Mouse (Mus musculus): ENCODE measurements at regions not wholly inside any gene's neighbourhood (a gene's known extent, or its start where the extent isn't known, plus 50 kb on each side); places are given as distances from the start of the nearest gene placed in this dataset.

- no peak overlapping the region for H3K4me2 ChIP-seq
- DNase-seq (ENCODE audit: low spot score) (no peak), ATAC-seq (replicated peaks; ENCODE audit: low FRiP score) (no peak)
- H3K27ac ChIP-seq (ENCODE audit: low read depth, low read length): no peak overlapping the region
- WGBS: 72% methylated on average over 3 of the region's 3 CpGs
- H3K27me3 ChIP-seq (replicated peaks; ENCODE audit: control insufficient read depth, insufficient read depth, low read length): no peaks in the 10 kb centered on the region
- H3K9me3 ChIP-seq (ENCODE audit: control insufficient read depth, low read length): no peaks in the 10 kb centered on the region
- no peaks in the 10 kb centered on the region for H3K36me3 ChIP-seq (ENCODE audit: control insufficient read depth, insufficient read depth, low read length)
- no peak overlapping the region for H3K9ac ChIP-seq (ENCODE audit: low read depth, low read length)
- H3K4me3 ChIP-seq (ENCODE audit: low read depth, low read length): no peak overlapping the region
- no peaks in the 10 kb centered on the region for H3K4me1 ChIP-seq (replicated peaks; ENCODE audit: control insufficient read depth, insufficient read depth, low read length)
Measured at GRCm38 (mm10) chr2:147514748-147515147, 153.0 kb downstream of the Pax1 start.

GRCm38 (mm10) chr2:147503962-147504361, 142.2 kb downstream of the Pax1 start:
- H3K4me3 ChIP-seq (ENCODE audit: low read depth, low read length): no peak overlapping the region
- H3K9ac ChIP-seq (ENCODE audit: low read depth, low read length): no peak overlapping the region
- no peak overlapping the region for H3K27ac ChIP-seq (ENCODE audit: low read depth, low read length)
- H3K9me3 ChIP-seq (ENCODE audit: control insufficient read depth, low read length): no peaks in the 10 kb centered on the region
- no peak overlapping the region for H3K4me2 ChIP-seq
- DNase-seq (ENCODE audit: low spot score) (no peak), ATAC-seq (replicated peaks; ENCODE audit: low FRiP score) (no peak)
- no peaks in the 10 kb centered on the region for H3K36me3 ChIP-seq (ENCODE audit: control insufficient read depth, insufficient read depth, low read length)
- H3K4me1 ChIP-seq (replicated peaks; ENCODE audit: control insufficient read depth, insufficient read depth, low read length): no peaks in the 10 kb centered on the region
- no peaks in the 10 kb centered on the region for H3K27me3 ChIP-seq (replicated peaks; ENCODE audit: control insufficient read depth, insufficient read depth, low read length)
- WGBS: 61% methylated on average over 4 of the region's 4 CpGs

- no peak overlapping the region for H3K27ac ChIP-seq (ENCODE audit: low read depth, low read length)
- H3K4me1 ChIP-seq (replicated peaks; ENCODE audit: control insufficient read depth, insufficient read depth, low read length): no peaks in the 10 kb centered on the region
- 82% methylated on average over 1 of the region's 1 CpGs for WGBS
- no peaks in the 10 kb centered on the region for H3K36me3 ChIP-seq (ENCODE audit: control insufficient read depth, insufficient read depth, low read length)
- no peaks in the 10 kb centered on the region for H3K9me3 ChIP-seq (ENCODE audit: control insufficient read depth, low read length)
- H3K9ac ChIP-seq (ENCODE audit: low read depth, low read length): no peak overlapping the region
- H3K4me3 ChIP-seq (ENCODE audit: low read depth, low read length): no peak overlapping the region
- ATAC-seq (replicated peaks; ENCODE audit: low FRiP score) (no peak), DNase-seq (ENCODE audit: low spot score) (no peak)
- H3K27me3 ChIP-seq (replicated peaks; ENCODE audit: control insufficient read depth, insufficient read depth, low read length): no peaks in the 10 kb centered on the region
- no peak overlapping the region for H3K4me2 ChIP-seq
Measured at GRCm38 (mm10) chr2:147498731-147499130, 137.0 kb downstream of the Pax1 start.

- DNase-seq (ENCODE audit: low spot score): no peak
- Histone ChIP-seq H3K27me3 (replicated peaks; ENCODE audit: control insufficient read depth, insufficient read depth, low read length) (no peaks in the 10 kb centered on the region), H3K36me3 (ENCODE audit: control insufficient read depth, insufficient read depth, low read length) (no peaks in the 10 kb centered on the region), H3K9me3 (ENCODE audit: control insufficient read depth, low read length) (no peaks in the 10 kb centered on the region), H3K4me3 (ENCODE audit: low read depth, low read length) (no peak overlapping the region), H3K27ac (ENCODE audit: low read depth, low read length) (no peak overlapping the region), H3K4me1 (replicated peaks; ENCODE audit: control insufficient read depth, insufficient read depth, low read length) (no peaks in the 10 kb centered on the region), H3K4me2 (no peak overlapping the region), H3K9ac (ENCODE audit: low read depth, low read length) (no peak overlapping the region)
- 46% methylated on average over 5 of the region's 5 CpGs for WGBS
- no peak for ATAC-seq (replicated peaks; ENCODE audit: low FRiP score)
Measured at GRCm38 (mm10) chr2:147455932-147456331, 94.2 kb downstream of the Pax1 start.

GRCm38 (mm10) chr2:147454362-147455257, 92.9 kb downstream of the Pax1 start:
- Histone ChIP-seq H3K4me2 (no peak overlapping the region), H3K27ac (ENCODE audit: low read depth, low read length) (no peak overlapping the region), H3K9me3 (ENCODE audit: control insufficient read depth, low read length) (no peaks in the 10 kb centered on the region), H3K4me1 (replicated peaks; ENCODE audit: control insufficient read depth, insufficient read depth, low read length) (no peaks in the 10 kb centered on the region), H3K36me3 (ENCODE audit: control insufficient read depth, insufficient read depth, low read length) (no peaks in the 10 kb centered on the region), H3K9ac (ENCODE audit: low read depth, low read length) (no peak overlapping the region), H3K4me3 (ENCODE audit: low read depth, low read length) (no peak overlapping the region), H3K27me3 (replicated peaks; ENCODE audit: control insufficient read depth, insufficient read depth, low read length) (no peaks in the 10 kb centered on the region)
- DNase-seq (ENCODE audit: low spot score) (no peak), ATAC-seq (replicated peaks; ENCODE audit: low FRiP score) (no peak)
- 71% methylated on average over 18 of the region's 18 CpGs for WGBS
